Mouse (Mus musculus): Measurements from ENCODE around the gene Trappc5.

DNA sequence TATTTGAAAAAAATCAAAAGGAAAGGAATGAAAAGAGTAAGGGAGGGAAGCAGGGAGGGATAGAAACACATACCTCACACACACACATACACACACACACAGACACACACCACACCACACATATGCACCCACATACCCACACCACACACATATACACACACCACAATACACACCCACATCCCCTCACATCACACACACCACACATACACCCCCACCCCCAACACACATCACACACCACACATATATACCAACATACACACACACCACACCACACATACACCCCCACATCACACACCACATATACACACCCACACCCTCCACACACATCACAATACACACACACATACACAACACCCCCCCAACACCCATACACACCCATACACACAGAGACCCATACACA, 8.4 kb downstream of the Trappc5 start:
- no peak for TF ChIP-seq POLR2A (IDR thresholded peaks at IDR 0.05; ENCODE audit: extremely low read depth, insufficient read depth, low read length)
- TF ChIP-seq CTCF (IDR thresholded peaks at IDR 0.05; ENCODE audit: low read depth, low read length) = no peak
